Mouse (Mus musculus) liver, adult 2 months (tissue): ENCODE measurements around the gene Adgrg5. TPM values are rescaled to one million over a fixed set of nuclear protein-coding genes. Genes with fewer than 3 reads are reported as not detected.
A peak's percentile ranks its signal among the peaks of the same experiment; 100 is the strongest.

Experiments used
- DNase-seq: peaks from one replicate; pipeline ENCODE4 v3.0.0-alpha.2; 2011; ENCODE audit warnings: low read depth, low spot score; ENCODE audit errors: extremely low read depth
- H3K27ac ChIP-seq: fragments of 200-500 bp; replicated peaks from 2 replicates; pipeline ENCODE4 v1.5.1; 2012; ENCODE audit warnings: low read depth, mild to moderate bottlenecking, control low read depth, inconsistent platforms, low read length; ENCODE audit not compliant: insufficient read depth
- H3K27me3 ChIP-seq: fragments of 200-500 bp; 2 replicates; pipeline ENCODE4 v1.6.1; 2012; ENCODE audit warnings: mild to moderate bottlenecking, moderate library complexity, low read length, inconsistent platforms; ENCODE audit not compliant: control insufficient read depth, insufficient read depth
- H3K36me3 ChIP-seq: fragments of 200-500 bp; 2 replicates; pipeline ENCODE4 v1.6.1; 2012; ENCODE audit warnings: low read length, inconsistent platforms; ENCODE audit not compliant: control insufficient read depth, insufficient read depth
- H3K4me1 ChIP-seq: fragments of 200-500 bp; 2 replicates; pipeline ENCODE4 v1.6.1; 2011; ENCODE audit warnings: low read length; ENCODE audit not compliant: control insufficient read depth, insufficient read depth
- H3K4me3 ChIP-seq: fragments of 200-500 bp; 2 replicates; pipeline ENCODE4 v1.5.1; 2011; ENCODE audit warnings: low read depth, mild to moderate bottlenecking, control low read depth, low read length, moderate library complexity; ENCODE audit not compliant: insufficient read depth
- H3K79me2 ChIP-seq: fragments of 200-500 bp; 2 replicates; pipeline ENCODE4 v1.6.1; 2012; ENCODE audit warnings: inconsistent platforms, mild to moderate bottlenecking, low read length, moderate library complexity; ENCODE audit not compliant: control insufficient read depth, insufficient read depth
- H3K9ac ChIP-seq: fragments of 200-500 bp; 2 replicates; pipeline ENCODE4 v1.6.1; 2012; ENCODE audit warnings: low read depth, mild to moderate bottlenecking, control low read depth, inconsistent platforms, low read length
- CTCF ChIP-seq: fragments of 200-500 bp; IDR thresholded peaks from 2 replicates; pipeline ENCODE4 v1.5.1; 2011; ENCODE audit warnings: low read depth, low read length, control low read depth
- POLR2A ChIP-seq: fragments of 200-500 bp; IDR thresholded peaks from 2 replicates; pipeline ENCODE4 v1.6.1; 2011; ENCODE audit warnings: low read length, control low read depth; ENCODE audit not compliant: insufficient read depth; ENCODE audit errors: extremely low read depth
- WGBS: fragments of 180-500 bp; shearing (Covaris S2); methylation state at CpG from one replicate; pipeline ENCODE4 v1.1.7; 2018; 5-methylcytosine and 5-hydroxymethylcytosine counted together
- polyA plus RNA-seq: library from polyadenylated mRNA; depleted of rRNA; stranded (reverse); fragments of >200 nt; gene quantifications from 2 replicates; pipeline ENCODE4 v1.2.3, GENCODE M21; 2012; rRNA removed
- total RNA-seq: library from RNA; depleted of rRNA; stranded (reverse); fragments of >200 nt; gene quantifications from 2 replicates; pipeline ENCODE4 v1.2.3, GENCODE M21; 2014; rRNA removed

The Adgrg5 gene
- total and polyA plus RNA-seq, 2 experiments = 0.18 to 0.77 TPM

GRCm38 (mm10) chr8:94991454-94991994, 68.0 kb downstream of the Adgrg5 start:
- Histone ChIP-seq H3K9ac (no peak overlapping the region), H3K4me3 (no peak overlapping the region), H3K27ac (no peak overlapping the region), H3K27me3 (no peaks in the 10 kb centered on the region), H3K36me3 (no peaks in the 10 kb centered on the region), H3K79me2 (no peaks in the 10 kb centered on the region), H3K4me1 (0 out of 2 replicates have a peak, but pooled peaks cover 5% of the 10 kb centered on the region)
- no peak for TF ChIP-seq POLR2A
- TF ChIP-seq CTCF = no peak
- 54% methylated on average over 9 of the region's 9 CpGs for WGBS
- DNase-seq = no peak

DNA sequence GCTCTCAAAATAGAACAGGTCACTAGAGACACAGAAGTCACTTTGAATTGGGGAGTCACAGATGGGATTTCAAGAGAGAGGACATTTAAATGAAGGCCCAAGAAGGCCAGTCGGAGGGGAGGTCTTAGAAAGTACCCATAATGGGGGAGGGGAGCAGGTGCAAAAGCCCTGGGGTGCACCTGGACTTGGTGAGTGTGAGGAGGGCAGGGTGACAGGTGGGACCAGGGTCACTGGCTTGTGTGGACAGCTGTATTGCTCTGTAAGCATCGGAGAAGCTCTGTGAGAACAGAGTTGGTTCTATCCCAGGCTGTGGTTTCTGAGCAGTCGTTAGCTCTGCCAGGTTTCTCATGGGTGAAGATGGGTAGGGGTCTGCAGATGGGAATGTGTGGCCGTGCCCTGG, 68.5 kb downstream of the Adgrg5 start:
- H3K36me3 ChIP-seq = no peaks in the 10 kb centered on the region
- H3K79me2 ChIP-seq = no peaks in the 10 kb centered on the region
- DNase-seq = no peak
- peak overlapping the region; percentile 8; the same call in 1 of the 2 replicates for H3K27ac ChIP-seq
- TF ChIP-seq CTCF (no peak), POLR2A (no peak)
- no peak overlapping the region for H3K4me3 ChIP-seq
- no peak overlapping the region for H3K9ac ChIP-seq
- H3K27me3 ChIP-seq = no peaks in the 10 kb centered on the region
- 0 out of 2 replicates have a peak, but pooled peaks cover 5% of the 10 kb centered on the region for H3K4me1 ChIP-seq
- 84% methylated on average over 4 of the region's 4 CpGs for WGBS

GRCm38 (mm10) chr8:94992534-94992933, 69.0 kb downstream of the Adgrg5 start:
- Histone ChIP-seq H3K79me2 (no peaks in the 10 kb centered on the region), H3K27ac (no peak overlapping the region; the same call in 1 of the 2 replicates), H3K4me3 (no peak overlapping the region), H3K27me3 (no peaks in the 10 kb centered on the region), H3K36me3 (no peaks in the 10 kb centered on the region), H3K9ac (0 out of 2 replicates have a peak overlapping the region, but pooled peaks have one; percentile 6), H3K4me1 (peaks cover 6% of the 10 kb centered on the region; the same call in 1 of the 2 replicates)
- no peak for DNase-seq
- WGBS = 58% methylated on average over 5 of the region's 5 CpGs
- no peak for TF ChIP-seq CTCF
- no peak for TF ChIP-seq POLR2A

Other genes starting within 250 kb of the Adgrg5 start
- 8.1 and 8.6 TPM in 2 replicates for gene Pllp, start 227.4 kb upstream of the Adgrg5 start, total RNA-seq
- 41.8 and 44.1 TPM in 2 replicates for gene Pllp, start 227.4 kb upstream of the Adgrg5 start, polyA plus RNA-seq
- gene Ccl22, start 178.1 kb upstream of the Adgrg5 start, total RNA-seq = 0.28 and 4.4 TPM in 2 replicates
- 0.24 and 0.32 TPM in 2 replicates for gene Ccl22, start 178.1 kb upstream of the Adgrg5 start, polyA plus RNA-seq
- gene Cx3cl1, start 151.7 kb upstream of the Adgrg5 start, total RNA-seq = 0.55 and 1.0 TPM in 2 replicates
- 0.82 and 1.1 TPM in 2 replicates for gene Cx3cl1, start 151.7 kb upstream of the Adgrg5 start, polyA plus RNA-seq
- not detected in 2 replicates for gene Ccl17, start 113.2 kb upstream of the Adgrg5 start, total RNA-seq
- gene Ccl17, start 113.2 kb upstream of the Adgrg5 start, polyA plus RNA-seq = 0.21 and 0.22 TPM in 2 replicates
- gene Coq9, start 85.4 kb upstream of the Adgrg5 start, total RNA-seq = 148 and 183 TPM in 2 replicates
- gene Coq9, start 85.4 kb upstream of the Adgrg5 start, polyA plus RNA-seq = 280 and 359 TPM in 2 replicates
- 9.5 and 11.9 TPM in 2 replicates for gene Ciapin1, start 85.3 kb upstream of the Adgrg5 start, total RNA-seq
- 48.9 and 57.3 TPM in 2 replicates for gene Ciapin1, start 85.3 kb upstream of the Adgrg5 start, polyA plus RNA-seq
- 27.4 and 31.7 TPM in 2 replicates for gene Polr2c, start 66.2 kb upstream of the Adgrg5 start, total RNA-seq
- 44.1 and 47.3 TPM in 2 replicates for gene Polr2c, start 66.2 kb upstream of the Adgrg5 start, polyA plus RNA-seq
- gene Dok4, start 47.4 kb upstream of the Adgrg5 start, total RNA-seq = 0.83 and 1.5 TPM in 2 replicates
- 1.4 and 1.5 TPM in 2 replicates for gene Dok4, start 47.4 kb upstream of the Adgrg5 start, polyA plus RNA-seq
- 0.46 and 0.94 TPM in 2 replicates for gene Ccdc102a, start 5.6 kb upstream of the Adgrg5 start, total RNA-seq
- gene Ccdc102a, start 5.6 kb upstream of the Adgrg5 start, polyA plus RNA-seq = 0.90 and 1.2 TPM in 2 replicates
- gene Adgrg1, start 51.1 kb downstream of the Adgrg5 start, total RNA-seq = 0.55 and 2.3 TPM in 2 replicates
- gene Adgrg1, start 51.1 kb downstream of the Adgrg5 start, polyA plus RNA-seq = 3.0 and 4.2 TPM in 2 replicates
- gene Adgrg3, start 94.0 kb downstream of the Adgrg5 start, total RNA-seq = 3.0 and 5.0 TPM in 2 replicates
- 4.4 and 8.5 TPM in 2 replicates for gene Adgrg3, start 94.0 kb downstream of the Adgrg5 start, polyA plus RNA-seq
- not detected in 2 replicates for gene Drc7, start 131.4 kb downstream of the Adgrg5 start, total RNA-seq
- gene Drc7, start 131.4 kb downstream of the Adgrg5 start, polyA plus RNA-seq = not detected in 2 replicates
- 1.2 and 1.3 TPM in 2 replicates for gene Katnb1, start 157.5 kb downstream of the Adgrg5 start, total RNA-seq
- 2.5 and 3.2 TPM in 2 replicates for gene Katnb1, start 157.5 kb downstream of the Adgrg5 start, polyA plus RNA-seq